Mouse (Mus musculus) skeletal muscle tissue, adult 2 months (tissue): ENCODE measurements around the gene Engase.
A peak's percentile ranks its signal among the peaks of the same experiment; 100 is the strongest.

Source experiments
- DNase-seq: peaks from one replicate; pipeline ENCODE4 v3.0.0-alpha.2; 2012; ENCODE audit warnings: low read depth, low spot score

Engase gene

DNA sequence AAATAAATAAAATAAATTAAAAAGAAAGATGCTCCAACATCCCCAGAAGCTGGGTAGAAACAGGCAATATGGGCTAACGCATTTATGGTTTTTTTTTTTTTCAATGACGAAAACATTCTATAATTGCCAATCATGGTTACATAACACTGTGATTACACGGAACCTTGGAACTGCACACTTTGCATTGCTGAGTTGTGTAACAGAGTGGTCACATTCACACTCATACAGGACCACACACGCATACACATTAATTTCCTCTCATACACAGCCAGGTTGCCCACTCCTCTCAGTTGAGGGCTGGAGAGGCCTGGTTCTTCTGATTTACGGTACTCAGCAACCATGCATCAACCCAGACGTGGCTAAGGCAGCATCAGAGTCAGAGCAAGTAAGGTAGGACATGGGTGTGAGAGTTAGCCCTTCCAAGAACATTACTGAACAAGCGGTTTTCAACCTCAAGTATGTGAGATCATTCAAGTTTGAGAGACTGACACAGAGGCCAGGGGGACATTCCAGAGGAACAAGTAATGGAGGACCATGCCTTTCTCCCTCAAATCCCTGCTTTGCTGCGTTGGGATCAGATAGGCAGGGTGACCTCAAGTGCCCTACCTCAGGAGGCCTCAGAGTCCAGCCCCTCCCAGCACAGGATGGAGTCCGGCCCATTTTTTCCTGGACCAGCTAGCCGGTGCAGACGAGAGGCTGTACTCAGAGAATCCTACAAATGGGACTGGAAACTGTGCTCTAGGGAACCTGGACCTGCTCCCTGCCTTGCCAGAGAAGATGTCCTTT, 22.6 kb upstream of the Engase start:
- peak; percentile 88 for DNase-seq

DNA sequence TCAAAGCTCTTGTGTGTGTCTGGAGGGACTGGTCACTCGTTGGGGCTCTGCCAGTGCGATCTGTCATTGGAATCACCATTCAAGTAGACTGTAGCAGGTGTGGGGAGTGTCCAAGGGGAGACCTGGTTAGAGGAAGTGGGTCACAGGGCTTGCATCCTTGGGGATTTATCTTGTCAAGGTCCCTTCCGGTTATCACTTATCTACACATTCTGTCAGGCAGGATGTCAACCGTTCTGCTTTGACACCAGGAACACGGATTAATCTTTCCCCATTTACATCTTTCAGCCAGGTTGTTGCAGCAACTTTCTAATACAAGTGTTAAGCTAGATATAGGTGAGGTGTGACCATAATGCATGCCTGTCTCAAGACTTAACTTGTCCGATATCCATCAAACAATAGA, 20.8 kb upstream of the Engase start:
- no peak for DNase-seq

DNA sequence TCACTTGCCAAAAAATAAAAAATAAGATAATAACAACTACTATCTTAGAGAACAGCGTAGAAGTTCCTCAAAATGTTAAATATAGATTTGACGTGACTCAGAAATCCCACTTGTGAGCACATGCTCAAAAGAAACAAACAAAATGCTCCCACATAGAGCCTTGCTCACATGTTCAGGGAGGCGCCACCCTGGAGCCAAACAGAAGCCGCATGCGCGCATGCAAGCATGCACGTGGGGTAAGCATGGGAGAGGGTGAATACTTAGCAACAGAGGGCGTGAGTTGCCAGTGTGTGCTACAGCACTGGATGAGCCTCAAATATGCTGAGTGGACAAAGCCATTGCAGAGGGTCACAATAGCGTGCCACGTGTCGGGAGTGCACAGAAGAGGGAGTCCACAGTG, 19.7 kb upstream of the Engase start:
- peak; percentile 78 for DNase-seq

DNA sequence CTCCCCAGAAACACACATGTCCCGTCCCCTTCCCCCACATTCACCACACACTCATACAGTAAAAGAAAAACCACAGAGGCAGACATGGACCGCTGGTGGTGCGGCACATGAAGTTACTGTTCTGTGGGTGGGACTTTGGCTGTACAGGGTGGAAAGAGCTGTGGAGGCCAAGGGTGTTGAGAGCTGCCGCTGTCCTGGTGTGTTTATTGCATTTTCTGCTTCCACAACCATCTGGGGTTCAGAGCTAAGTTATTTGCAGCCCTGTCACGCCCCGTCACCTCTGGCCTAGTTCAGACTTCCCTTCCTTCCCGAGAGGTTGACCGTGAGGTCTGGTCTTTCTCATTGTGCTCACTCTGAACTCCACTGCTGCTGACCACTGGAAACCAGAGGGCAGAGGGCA, 17.6 kb upstream of the Engase start:
- DNase-seq: peak; percentile 74

DNA sequence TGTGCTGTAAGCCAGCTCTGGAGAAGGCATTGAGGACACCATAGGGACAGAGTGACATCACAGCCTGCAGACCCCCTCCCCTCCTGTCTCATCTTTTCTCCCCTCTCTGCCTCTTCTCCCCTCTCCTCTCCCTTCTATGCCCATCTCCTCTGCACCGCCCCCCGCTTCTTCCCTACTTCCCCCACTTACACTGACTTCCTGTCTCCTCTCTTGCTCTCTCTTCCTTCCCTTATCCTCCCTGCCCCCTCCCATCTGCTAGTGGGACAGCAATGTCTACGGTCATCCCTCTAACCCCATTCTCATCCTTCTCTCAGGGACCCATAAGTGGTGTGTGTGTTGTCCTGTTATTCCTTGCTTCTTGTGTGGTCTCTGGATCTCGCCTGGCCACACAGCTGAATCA, 17.1 kb upstream of the Engase start:
- no peak for DNase-seq

GRCm38 (mm10) chr11:118460280-118460679, 16.3 kb upstream of the Engase start:
- no peak for DNase-seq

DNA sequence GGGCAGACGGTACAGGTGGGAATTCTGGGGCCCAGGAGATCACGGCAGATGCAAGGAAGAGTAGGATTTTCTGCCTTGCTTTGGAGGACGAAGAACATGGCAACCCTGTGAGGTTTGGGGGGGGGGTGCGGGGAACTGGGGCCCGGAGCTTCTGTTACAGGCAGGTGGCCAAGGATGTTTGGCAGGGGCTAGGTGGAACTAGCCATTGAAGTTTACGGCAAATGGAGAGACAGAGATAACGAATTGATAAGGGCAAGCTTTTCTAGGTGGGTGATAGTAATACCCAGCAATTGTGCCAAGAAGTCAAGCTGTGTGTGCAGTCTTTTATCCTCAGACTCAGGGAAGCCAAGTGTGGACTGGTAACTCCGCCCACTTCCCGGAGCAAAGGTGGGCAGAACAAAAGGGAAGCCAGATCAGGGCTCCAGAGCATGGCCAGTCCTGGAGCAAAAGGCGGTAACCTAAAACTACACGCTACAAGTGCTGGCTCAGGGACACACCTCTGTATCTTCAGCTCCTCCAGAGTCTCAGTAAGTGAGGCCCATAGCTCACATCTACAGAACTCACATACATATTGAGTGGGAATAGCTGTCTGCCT, 9.1 kb upstream of the Engase start:
- no peak for DNase-seq

DNA sequence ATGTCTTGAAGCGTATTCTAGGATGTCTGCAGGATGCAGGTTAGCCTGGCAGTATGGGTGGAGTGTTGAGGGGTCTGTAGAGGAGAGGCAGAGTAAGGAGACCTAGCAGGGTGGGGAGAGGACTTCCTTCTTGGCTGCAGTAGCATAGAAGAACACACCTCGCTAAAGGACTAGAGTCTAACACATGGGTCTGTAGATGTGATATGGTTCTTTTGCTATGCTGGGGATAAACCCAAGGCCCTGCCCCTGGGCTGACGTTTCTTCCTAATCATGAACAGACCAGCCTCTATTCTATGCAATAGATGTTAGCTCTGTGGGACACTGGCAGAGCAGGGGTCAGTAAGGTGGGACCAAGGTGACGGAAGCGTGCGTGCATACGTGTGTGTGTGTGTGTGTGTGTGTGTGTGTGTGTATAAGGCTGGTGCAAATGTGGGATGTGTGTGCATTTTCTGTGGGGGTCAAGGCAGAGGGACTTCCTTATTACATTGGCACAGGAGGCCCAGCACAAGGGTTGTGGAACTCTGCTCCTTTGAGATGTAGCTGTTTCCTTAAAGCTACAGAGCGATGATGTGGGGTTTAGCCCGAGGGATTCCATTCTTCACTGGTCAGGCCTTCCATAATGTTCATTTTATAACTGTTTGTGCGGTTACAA, 7.0 kb upstream of the Engase start:
- no peak for DNase-seq

GRCm38 (mm10) chr11:118470234-118470966, 6.2 kb upstream of the Engase start:
- DNase-seq: no peak

- DNase-seq: no peak
These were observed 5.0 kb upstream of the Engase start for GRCm38 (mm10) chr11:118471676-118472075.

DNA sequence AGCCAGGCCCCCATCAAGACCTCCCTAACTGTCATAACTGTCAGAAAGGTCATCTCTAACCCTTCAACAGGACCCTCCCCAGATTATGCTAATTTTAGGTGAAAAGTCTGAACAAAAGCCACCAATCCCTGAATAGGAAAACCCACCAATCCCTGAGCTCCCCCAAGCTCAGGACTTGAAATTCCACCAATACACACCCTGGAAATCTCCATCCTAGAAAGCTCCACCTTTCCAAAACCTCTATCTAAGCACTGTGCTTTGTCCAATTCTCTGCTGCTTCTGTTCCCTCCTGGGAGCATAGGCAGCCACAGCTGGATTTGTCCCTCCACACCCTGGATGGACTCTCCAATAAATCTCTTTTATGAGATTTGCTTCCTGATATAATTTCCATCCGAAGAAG, 3.5 kb upstream of the Engase start:
- no peak for DNase-seq

DNA sequence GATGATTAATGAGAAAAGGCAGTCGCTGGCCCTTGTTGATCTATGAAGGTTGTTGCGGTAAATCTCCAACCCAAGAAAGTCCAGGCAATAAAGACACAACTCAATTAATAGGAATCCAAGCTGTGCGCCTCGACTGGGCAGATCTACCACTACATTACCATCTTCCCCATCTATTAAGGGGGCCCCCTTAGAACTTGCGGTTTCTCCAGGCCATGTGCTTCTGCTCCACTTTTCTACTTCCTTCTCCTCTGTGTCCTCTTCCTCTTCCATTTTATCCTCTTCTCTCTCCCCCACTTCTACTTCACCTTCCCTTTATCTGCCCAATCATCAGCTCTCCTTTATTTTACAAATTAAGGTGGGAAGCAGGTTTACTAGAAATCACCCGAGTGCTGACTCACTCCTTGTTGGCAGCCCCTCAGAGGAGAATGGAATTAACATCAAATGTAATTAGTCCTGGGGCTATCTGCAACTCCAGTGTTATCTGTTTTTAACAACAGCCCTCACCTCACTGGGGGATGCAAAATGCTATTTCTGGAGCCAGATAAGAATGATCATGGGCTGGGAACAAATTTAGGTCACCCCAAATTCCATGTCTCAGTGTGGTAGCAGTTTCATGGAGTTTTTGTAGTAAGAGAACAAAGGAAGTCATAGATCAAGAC, 2.7 kb upstream of the Engase start:
- no peak for DNase-seq

- DNase-seq: no peak
These were observed 1.0 kb upstream of the Engase start for GRCm38 (mm10) chr11:118475496-118476083.

DNA sequence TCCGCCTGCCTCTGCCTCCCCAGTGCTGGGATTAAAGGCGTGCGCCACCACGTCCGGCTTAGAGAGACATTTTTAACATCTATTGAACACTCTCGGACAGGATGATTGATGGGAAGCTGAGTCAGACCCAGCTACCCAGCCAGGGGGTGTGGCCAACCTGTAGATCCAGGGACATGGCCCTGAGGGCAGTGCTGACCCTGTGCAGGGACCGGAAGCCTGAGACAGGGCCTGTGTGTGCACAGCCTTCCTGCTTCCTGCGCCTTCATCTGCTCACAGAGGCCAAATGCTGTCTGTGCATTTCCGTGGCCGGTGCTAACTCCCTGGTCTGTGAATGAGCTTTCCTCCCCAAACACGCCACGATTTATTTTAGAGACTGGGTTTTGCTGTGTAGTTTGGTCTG, 3.1 kb downstream of the Engase start:
- no peak for DNase-seq

DNA sequence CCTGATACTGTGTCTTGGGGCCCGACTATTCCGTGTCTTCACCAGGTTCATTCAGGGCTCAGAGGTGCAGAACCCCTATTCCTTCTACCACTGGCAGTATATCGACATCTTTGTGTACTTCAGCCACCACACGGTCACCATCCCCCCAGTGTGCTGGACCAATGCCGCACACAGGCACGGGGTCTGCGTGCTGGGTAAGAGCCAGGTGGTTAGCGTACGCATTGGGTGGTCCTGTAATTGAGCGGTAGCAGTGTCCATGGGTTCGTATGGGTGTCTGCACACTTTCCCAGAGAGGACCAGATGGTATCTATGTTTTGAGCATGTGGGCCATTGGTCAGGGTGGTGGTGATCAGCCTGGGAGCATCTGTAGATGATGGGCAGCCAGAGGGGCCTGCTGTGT, 4.6 kb downstream of the Engase start:
- DNase-seq: no peak

GRCm38 (mm10) chr11:118481751-118482150, 5.1 kb downstream of the Engase start:
- DNase-seq: no peak

GRCm38 (mm10) chr11:118484169-118484568, 7.5 kb downstream of the Engase start:
- DNase-seq: no peak

GRCm38 (mm10) chr11:118485338-118485737, 8.7 kb downstream of the Engase start:
- no peak for DNase-seq

DNA sequence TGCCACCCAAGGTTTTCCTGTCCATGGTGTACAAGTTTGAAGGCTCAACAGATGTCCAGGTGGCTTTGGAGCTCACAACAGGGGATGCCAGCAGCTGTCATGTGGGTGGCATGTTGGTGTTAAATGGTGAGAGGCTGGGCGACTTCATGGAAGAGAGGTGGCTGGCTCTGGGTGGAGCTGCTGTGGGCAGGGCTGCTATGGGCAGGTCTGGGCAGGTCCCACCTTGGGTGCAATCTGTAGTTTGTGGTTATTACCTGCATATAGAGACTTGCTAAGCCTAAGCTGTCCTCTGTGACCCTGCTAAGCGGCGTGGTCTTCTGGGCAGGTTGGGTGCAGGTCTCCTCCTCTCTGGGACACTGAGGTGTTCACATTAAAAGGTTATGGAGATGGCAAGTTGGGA, 9.2 kb downstream of the Engase start:
- DNase-seq: no peak

- no peak for DNase-seq
These were observed 9.7 kb downstream of the Engase start for GRCm38 (mm10) chr11:118486281-118486680.
